Mouse (Mus musculus): ENCODE data around the gene 4930558K02Rik. TPM values are rescaled to one million over a fixed set of nuclear protein-coding genes. Genes with fewer than 3 reads are reported as not detected.

Gene 4930558K02Rik
- polyA plus RNA-seq, 1 experiment from 2014 or later: 0.17 TPM

- no peak overlapping the region for H3K4me3 ChIP-seq
- H3K27me3 ChIP-seq: no peaks in the 10 kb centered on the region
- H3K4me1 ChIP-seq: no peaks in the 10 kb centered on the region
- ATAC-seq (replicated peaks): no peak
- WGBS: 68% methylated on average over 10 of the region's 10 CpGs
- no peak overlapping the region for H3K27ac ChIP-seq (replicated peaks)
- no peaks in the 10 kb centered on the region for H3K36me3 ChIP-seq
- H3K9me3 ChIP-seq: no peaks in the 10 kb centered on the region
- no peak overlapping the region for H3K4me2 ChIP-seq (replicated peaks)
- no peak overlapping the region for H3K9ac ChIP-seq (replicated peaks)
These were observed 11.5 kb upstream of the 4930558K02Rik start for GRCm38 (mm10) chr1:161990684-161991578.

GRCm38 (mm10) chr1:161983979-161984566, 4.6 kb upstream of the 4930558K02Rik start:
- H3K9ac ChIP-seq (replicated peaks): no peak overlapping the region
- no peak overlapping the region for H3K4me2 ChIP-seq (replicated peaks)
- no peak overlapping the region for H3K27ac ChIP-seq (replicated peaks)
- ATAC-seq (replicated peaks): no peak
- no peaks in the 10 kb centered on the region for H3K4me1 ChIP-seq
- H3K27me3 ChIP-seq: no peaks in the 10 kb centered on the region
- no peaks in the 10 kb centered on the region for H3K9me3 ChIP-seq
- WGBS: 29% methylated on average over 4 of the region's 4 CpGs
- no peak overlapping the region for H3K4me3 ChIP-seq
- no peaks in the 10 kb centered on the region for H3K36me3 ChIP-seq

- WGBS: 71% methylated on average over 6 of the region's 6 CpGs
- Histone ChIP-seq H3K4me2 (replicated peaks) (no peak overlapping the region), H3K27me3 (no peaks in the 10 kb centered on the region), H3K9ac (replicated peaks) (no peak overlapping the region), H3K27ac (replicated peaks) (no peak overlapping the region), H3K9me3 (no peaks in the 10 kb centered on the region), H3K36me3 (no peaks in the 10 kb centered on the region), H3K4me3 (no peak overlapping the region), H3K4me1 (no peaks in the 10 kb centered on the region)
- no peak for ATAC-seq (replicated peaks)
These were observed 4.0 kb upstream of the 4930558K02Rik start for GRCm38 (mm10) chr1:161983451-161983850.

- Histone ChIP-seq H3K27me3 (no peaks in the 10 kb centered on the region), H3K36me3 (no peaks in the 10 kb centered on the region), H3K4me1 (peaks cover 3% of the 10 kb centered on the region; the same call in 1 of the 2 replicates), H3K4me3 (no peak overlapping the region), H3K9ac (replicated peaks) (no peak overlapping the region), H3K9me3 (no peaks in the 10 kb centered on the region), H3K27ac (replicated peaks) (no peak overlapping the region), H3K4me2 (replicated peaks) (no peak overlapping the region)
- 84% methylated on average over 9 of the region's 9 CpGs for WGBS
- ATAC-seq (replicated peaks): no peak
These were observed 1.3 kb upstream of the 4930558K02Rik start for GRCm38 (mm10) chr1:161980626-161981298.

DNA sequence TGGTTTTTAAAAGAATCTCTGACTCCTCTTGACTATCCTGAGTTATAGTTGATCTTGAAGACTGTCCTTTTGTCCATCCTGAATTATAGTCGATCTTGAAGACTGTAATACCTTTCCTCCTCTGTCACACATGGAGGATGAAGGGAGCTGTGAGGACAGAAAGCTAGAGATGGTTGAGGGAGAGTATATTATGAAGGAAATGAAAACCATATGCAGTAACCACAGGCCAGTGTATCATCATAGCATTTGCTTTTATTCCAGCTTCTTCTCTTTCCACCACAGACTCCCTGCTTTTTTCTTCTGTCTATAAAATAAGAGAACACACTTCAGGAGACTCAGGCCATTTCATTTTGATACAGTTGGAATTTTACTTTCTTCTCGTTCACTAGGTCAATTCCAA, 610 bp upstream of the 4930558K02Rik start:
- Histone ChIP-seq H3K27me3 (no peaks in the 10 kb centered on the region), H3K36me3 (no peaks in the 10 kb centered on the region), H3K4me2 (replicated peaks) (no peak overlapping the region), H3K9ac (replicated peaks) (no peak overlapping the region), H3K4me1 (peaks cover 3% of the 10 kb centered on the region; the same call in 1 of the 2 replicates), H3K4me3 (no peak overlapping the region), H3K27ac (replicated peaks) (no peak overlapping the region), H3K9me3 (no peaks in the 10 kb centered on the region)
- 83% methylated on average over 2 of the region's 2 CpGs for WGBS
- no peak for ATAC-seq (replicated peaks)

- 84% methylated on average over 5 of the region's 5 CpGs for WGBS
These were observed 1.2 kb downstream of the 4930558K02Rik start for GRCm38 (mm10) chr1:161978173-161978700.

DNA sequence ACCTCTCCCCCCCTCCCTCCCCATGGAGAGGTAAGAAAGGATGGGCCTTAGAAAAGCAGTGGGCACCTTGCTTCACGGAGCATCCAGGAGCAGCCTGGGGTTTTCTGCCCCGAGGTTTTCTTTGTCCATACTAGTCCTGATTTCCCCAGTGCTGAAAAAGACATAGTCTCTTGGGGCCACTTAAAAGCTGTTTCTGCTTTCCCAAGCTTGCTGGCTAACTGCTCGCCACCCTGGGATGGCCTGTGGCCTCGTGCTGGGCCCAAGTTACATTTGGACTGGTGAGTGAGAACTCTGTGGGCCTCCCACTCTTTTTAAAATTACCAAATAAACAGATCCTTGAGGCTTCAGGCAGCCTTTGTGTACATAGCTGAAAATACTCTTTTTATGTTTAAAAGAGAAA, 2.1 kb downstream of the 4930558K02Rik start:
- WGBS: 70% methylated on average over 4 of the region's 4 CpGs

More at GRCm38 (mm10) chr1:161978173-161978700, 1.2 kb downstream of the 4930558K02Rik start:
- H3K4me3 ChIP-seq: no peak overlapping the region
- H3K27ac ChIP-seq (replicated peaks): no peak overlapping the region
- no peaks in the 10 kb centered on the region for H3K9me3 ChIP-seq
- no peaks in the 10 kb centered on the region for H3K27me3 ChIP-seq
- no peak overlapping the region for H3K9ac ChIP-seq (replicated peaks)
- H3K4me1 ChIP-seq: peaks cover 3% of the 10 kb centered on the region; the same call in 1 of the 2 replicates
- H3K36me3 ChIP-seq: no peaks in the 10 kb centered on the region
- no peak for ATAC-seq (replicated peaks)
- no peak overlapping the region for H3K4me2 ChIP-seq (replicated peaks)

GRCm38 (mm10) chr1:161976255-161977182, 2.9 kb downstream of the 4930558K02Rik start:
- H3K4me2 ChIP-seq (replicated peaks): no peak overlapping the region
- 51% methylated on average over 16 of the region's 16 CpGs for WGBS

More for the DNA sequence above, 2.1 kb downstream of the 4930558K02Rik start:
- H3K36me3 ChIP-seq: no peaks in the 10 kb centered on the region
- no peak overlapping the region for H3K4me3 ChIP-seq
- H3K27me3 ChIP-seq: no peaks in the 10 kb centered on the region
- no peak for ATAC-seq (replicated peaks)
- H3K9me3 ChIP-seq: no peaks in the 10 kb centered on the region
- no peak overlapping the region for H3K4me2 ChIP-seq (replicated peaks)
- no peak overlapping the region for H3K27ac ChIP-seq (replicated peaks)
- H3K9ac ChIP-seq (replicated peaks): no peak overlapping the region
- peaks cover 3% of the 10 kb centered on the region; the same call in 1 of the 2 replicates for H3K4me1 ChIP-seq

GRCm38 (mm10) chr1:161972233-161972632, 7.2 kb downstream of the 4930558K02Rik start:
- Histone ChIP-seq H3K9ac (replicated peaks) (no peak overlapping the region), H3K4me1 (peaks cover 20% of the 10 kb centered on the region), H3K27ac (replicated peaks) (no peak overlapping the region), H3K36me3 (no peaks in the 10 kb centered on the region), H3K4me3 (no peak overlapping the region), H3K27me3 (no peaks in the 10 kb centered on the region), H3K4me2 (replicated peaks) (no peak overlapping the region), H3K9me3 (no peaks in the 10 kb centered on the region)
- 90% methylated on average over 8 of the region's 8 CpGs for WGBS
- ATAC-seq (replicated peaks): no peak

More at GRCm38 (mm10) chr1:161976255-161977182, 2.9 kb downstream of the 4930558K02Rik start:
- H3K27ac ChIP-seq (replicated peaks): no peak overlapping the region
- no peaks in the 10 kb centered on the region for H3K27me3 ChIP-seq
- no peaks in the 10 kb centered on the region for H3K36me3 ChIP-seq
- H3K4me1 ChIP-seq: peaks cover 3% of the 10 kb centered on the region; the same call in 1 of the 2 replicates
- peak; percentile 76 for ATAC-seq (replicated peaks)
- H3K9me3 ChIP-seq: no peaks in the 10 kb centered on the region
- no peak overlapping the region for H3K9ac ChIP-seq (replicated peaks)
- H3K4me3 ChIP-seq: no peak overlapping the region

DNA sequence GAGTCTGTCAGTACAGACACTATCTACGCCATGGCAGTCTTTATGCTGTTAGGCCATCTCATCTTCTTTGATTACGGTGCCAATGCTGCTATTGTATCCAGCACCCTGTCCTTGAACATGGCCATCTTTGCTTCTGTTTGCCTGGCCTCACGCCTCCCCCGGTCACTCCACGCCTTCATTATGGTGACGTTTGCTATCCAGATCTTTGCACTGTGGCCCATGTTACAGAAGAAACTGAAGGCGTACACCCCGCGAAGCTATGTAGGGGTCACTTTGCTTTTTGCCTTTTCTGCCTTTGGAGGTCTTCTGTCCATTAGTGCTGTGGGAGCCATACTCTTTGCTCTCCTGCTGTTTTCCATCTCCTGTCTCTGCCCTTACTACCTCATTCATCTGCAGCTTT, 8.6 kb downstream of the 4930558K02Rik start:
- Histone ChIP-seq H3K27me3 (no peaks in the 10 kb centered on the region), H3K4me3 (no peak overlapping the region), H3K9me3 (no peaks in the 10 kb centered on the region), H3K36me3 (no peaks in the 10 kb centered on the region), H3K4me1 (peaks cover 16% of the 10 kb centered on the region), H3K9ac (replicated peaks) (no peak overlapping the region), H3K27ac (replicated peaks) (no peak overlapping the region), H3K4me2 (replicated peaks) (no peak overlapping the region)
- 93% methylated on average over 9 of the region's 9 CpGs for WGBS
- no peak for ATAC-seq (replicated peaks)
